Mouse (Mus musculus) erythroblast, embryonic 14.5 days (primary cell): ENCODE measurements around the gene Tmod4.

Experiments used
- GATA1 ChIP-seq: IDR thresholded peaks from 2 replicates; pipeline ENCODE4 v1.6.1; 2012; ENCODE audit warnings: low read length, inconsistent platforms, mixed read lengths
- TAL1 ChIP-seq: IDR thresholded peaks from 3 replicates; pipeline ENCODE4 v1.6.1; 2012; ENCODE audit warnings: low read length, inconsistent platforms, mixed read lengths

DNA sequence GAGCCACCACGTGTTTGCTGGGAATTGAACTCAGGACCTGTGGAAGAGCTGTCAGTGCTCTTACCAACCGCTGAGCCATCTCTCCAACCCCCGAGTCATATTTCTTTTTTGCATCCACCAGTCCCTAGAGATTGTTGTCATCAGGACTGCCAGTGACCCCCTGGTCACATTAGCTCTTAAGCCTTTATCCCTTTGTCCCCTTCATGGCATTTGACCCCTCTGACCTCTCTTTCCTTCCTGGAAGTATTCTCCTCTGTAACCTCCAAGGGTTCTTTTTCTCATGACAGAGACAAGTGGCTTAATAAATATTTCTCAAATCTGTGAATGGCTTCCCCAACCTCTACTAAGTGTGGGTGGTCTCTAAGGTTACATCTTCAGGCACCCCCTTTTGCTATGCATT lies 23.6 kb downstream of the Tmod4 start:
- no peak for TF ChIP-seq GATA1
- no peak for TF ChIP-seq TAL1
